Mouse (Mus musculus) spleen, adult 2 months (tissue): ENCODE results near the gene Tmem129.

Source experiments
- CTCF ChIP-seq: fragments of 200-500 bp; IDR thresholded peaks from 2 replicates; pipeline ENCODE4 v1.5.1; 2011; ENCODE audit warnings: mild to moderate bottlenecking, inconsistent platforms; ENCODE audit not compliant: insufficient read depth, insufficient read length, insufficient replicate concordance; ENCODE audit errors: extremely low read depth
- POLR2A ChIP-seq: fragments of 200-500 bp; IDR thresholded peaks from 2 replicates; pipeline ENCODE4 v1.6.1; 2011; ENCODE audit warnings: low read depth, low read length, inconsistent platforms

- TF ChIP-seq CTCF = no peak
- no peak for TF ChIP-seq POLR2A
Measured at GRCm38 (mm10) chr5:33628820-33629300, 29.4 kb downstream of the Tmem129 start.
